Comparison of ENCODE assay signal across 11 mouse cellular contexts in the genomic region with DNA sequence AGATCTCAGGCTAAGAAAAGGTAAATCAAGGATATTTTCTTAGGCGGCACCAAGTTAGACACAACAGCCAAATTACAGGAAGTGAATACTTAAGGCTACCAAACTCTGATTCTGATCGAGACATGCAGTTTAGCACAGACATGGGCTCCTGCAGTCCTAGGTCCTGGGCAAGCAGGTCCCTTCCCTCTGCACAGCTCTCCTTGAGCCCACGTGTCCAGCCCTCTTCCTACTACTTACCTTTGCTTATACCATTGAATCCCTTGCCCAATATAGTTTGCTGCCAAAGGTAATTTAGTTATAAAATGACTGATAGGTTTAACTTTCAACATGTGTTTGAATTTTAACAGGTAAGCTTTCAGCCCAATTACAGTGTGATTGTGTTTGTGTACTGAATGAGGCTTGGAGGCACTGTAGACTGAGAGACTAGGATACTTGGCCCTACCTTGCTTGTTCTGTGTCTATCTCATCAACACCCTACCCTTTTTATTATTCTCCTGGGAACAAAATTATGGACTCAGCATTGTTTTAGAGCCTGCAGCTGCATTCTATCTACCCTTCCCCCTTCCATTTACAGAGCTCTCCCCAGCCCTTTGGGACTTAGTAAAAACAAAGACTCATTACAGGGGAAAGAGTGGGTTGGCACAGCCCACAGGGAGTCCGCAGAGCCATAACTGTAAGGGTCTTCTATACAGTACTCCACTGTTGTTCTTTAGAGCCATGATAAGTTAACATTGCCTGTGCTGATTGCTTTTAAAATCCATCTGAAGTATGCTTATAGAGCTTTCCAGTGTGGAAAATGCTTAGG. TPM values are rescaled to one million over a fixed set of nuclear protein-coding genes. Genes with fewer than 3 reads are reported as not detected.
DNase-seq lines count a peak whose midpoint lies in the region; ATAC-seq lines count a peak whose summit lies in the region.
"Had no signal": no experiment of that assay in that cellular context is flagged by ENCODE, and none has a peak within 500 bp of the region (broad histone marks: within the 10 kb centered on the region; RNA-seq: fewer than 3 reads in every experiment).

No protein-coding gene starts in this region.

- no peaks in the 10 kb centered on the region for H3K27me3 ChIP-seq in embryonic facial prominence, embryonic 14.5 days (replicated peaks; ENCODE audit: control insufficient read depth, insufficient read depth, low read length)
- H3K27me3 ChIP-seq in limb, embryonic 13.5 days, result no peaks in the 10 kb centered on the region
- H3K27me3 ChIP-seq: stomach, embryonic 15.5 days had no signal

- H3K4me1 ChIP-seq in embryonic facial prominence, embryonic 14.5 days (ENCODE audit: control insufficient read depth, insufficient read depth, low read length), result no peaks in the 10 kb centered on the region; the same call in 1 of the 2 replicates
- H3K4me1 ChIP-seq in limb, embryonic 13.5 days, result peaks cover 12% of the 10 kb centered on the region
- H3K4me1 ChIP-seq: stomach, embryonic 15.5 days had no signal

- ATAC-seq in embryonic facial prominence, embryonic 14.5 days (ENCODE audit: low read depth), result peak; percentile 63; the same call in 1 of the 2 replicates
- ATAC-seq in limb, embryonic 13.5 days (ENCODE audit: low FRiP score, low read depth), result peak; percentile 77

- H3K9me3 ChIP-seq in embryonic facial prominence, embryonic 14.5 days (ENCODE audit: control insufficient read depth, low read length), result no peaks in the 10 kb centered on the region
- H3K9me3 ChIP-seq in limb, embryonic 13.5 days, result no peaks in the 10 kb centered on the region
- H3K9me3 ChIP-seq: stomach, embryonic 15.5 days had no signal

- no peak overlapping the region for H3K4me3 ChIP-seq in embryonic facial prominence, embryonic 14.5 days (ENCODE audit: low read depth, low read length)
- H3K4me3 ChIP-seq in limb, embryonic 13.5 days, result no peak overlapping the region
- H3K4me3 ChIP-seq: myocyte; stomach, embryonic 15.5 days had no signal

- WGBS in embryonic facial prominence, embryonic 14.5 days, result 41% methylated on average over 4 of the region's 4 CpGs
- 38% methylated on average over 4 of the region's 4 CpGs for WGBS in limb, embryonic 13.5 days

- H3K36me3 ChIP-seq in embryonic facial prominence, embryonic 14.5 days (ENCODE audit: control insufficient read depth, insufficient read depth, low read length), result no peaks in the 10 kb centered on the region
- H3K36me3 ChIP-seq in limb, embryonic 13.5 days, result no peaks in the 10 kb centered on the region
- H3K36me3 ChIP-seq: stomach, embryonic 15.5 days had no signal

- no peak overlapping the region for H3K9ac ChIP-seq in embryonic facial prominence, embryonic 14.5 days (ENCODE audit: low read depth, low read length)
- no peak overlapping the region for H3K9ac ChIP-seq in limb, embryonic 13.5 days
- H3K9ac ChIP-seq: stomach, embryonic 15.5 days had no signal

- no peak overlapping the region for H3K27ac ChIP-seq in embryonic facial prominence, embryonic 14.5 days (replicated peaks; ENCODE audit: low read depth, low read length)
- peak overlapping the region; percentile 45; the same call in 1 of the 2 replicates for H3K27ac ChIP-seq in limb, embryonic 13.5 days
- H3K27ac ChIP-seq: stomach, embryonic 15.5 days had no signal

- H3K4me2 ChIP-seq in embryonic facial prominence, embryonic 14.5 days (ENCODE audit: low read depth, low read length), result no peak overlapping the region
- H3K4me2 ChIP-seq in limb, embryonic 13.5 days (replicated peaks), result no peak overlapping the region
- H3K4me2 ChIP-seq: stomach, embryonic 15.5 days had no signal

- DNase-seq in kidney, adult 9 months, result peak; percentile 71
- DNase-seq in kidney, postnatal 10 days, result no peak
- peak; percentile 66 for DNase-seq in brain, adult 2 months (ENCODE audit: low read depth, low spot score)
- DNase-seq in embryonic facial prominence, embryonic 14.5 days (ENCODE audit: low spot score), result no peak
- no peak for DNase-seq in cerebellum, postnatal 4 days (ENCODE audit: low spot score in 2 of 2)
- no peak for DNase-seq in testis, postnatal 10 days (ENCODE audit: low spot score)
- DNase-seq: cerebellum, adult 9-10 months; gastrocnemius, postnatal 10 days had no signal

RNA-seq across cellular contexts. Expression of a gene that starts 20.2 kb away (rescaled TPM):
- polyA plus RNA-seq in embryonic facial prominence, embryonic 14.5 days (2014; fragmentation: Nextera tagmentation; extraction: Ambion mirVana), result 11.5 and 13.6 TPM in 2 replicates
- 5.9 and 6.7 TPM in 2 replicates for polyA plus RNA-seq in limb, embryonic 13.5 days (2015; fragmentation: Nextera tagmentation; extraction: Ambion mirVana)

Comparison
In these comparisons a context has a peak if more than half of its experiments do, and no peak if none do; other contexts are left out.
1. DNase-seq: peak in kidney, adult 9 months (single experiment) and brain, adult 2 months (single experiment); none in kidney, postnatal 10 days (single experiment), embryonic facial prominence, embryonic 14.5 days (single experiment), cerebellum, postnatal 4 days (0 of 2) and testis, postnatal 10 days (single experiment).